Comparison of ENCODE assay signal across 25 mouse cellular contexts in the genomic region with DNA sequence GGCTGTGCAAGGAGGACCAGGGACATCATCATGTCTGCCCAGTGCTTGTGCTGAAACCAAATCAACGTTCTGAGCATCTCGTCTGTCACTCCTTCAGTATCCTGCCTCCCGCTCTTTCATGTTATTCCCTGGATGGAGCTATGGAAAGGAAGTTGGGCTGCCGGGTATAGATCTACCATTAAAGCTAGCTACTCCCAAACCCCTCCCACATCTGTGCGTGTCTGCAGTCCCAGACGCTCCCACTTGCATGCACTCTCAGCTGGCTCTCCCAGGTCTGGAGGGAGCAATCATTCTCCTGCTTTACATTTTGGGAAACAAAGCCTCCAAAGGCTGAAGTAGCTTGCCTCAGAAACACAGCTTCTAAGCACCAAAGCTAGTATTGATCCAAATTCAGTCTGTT.
DNase-seq lines count a peak whose midpoint lies in the region; ATAC-seq and TF ChIP-seq lines count a peak whose summit lies in the region.
"Had no signal": no experiment of that assay in that cellular context is flagged by ENCODE, and none has a peak within 500 bp of the region (broad histone marks: within the 10 kb centered on the region; RNA-seq: fewer than 3 reads in every experiment).

No protein-coding gene starts in this region.

- H3K27ac ChIP-seq in embryonic facial prominence, embryonic 14.5 days (replicated peaks; ENCODE audit: low read depth, low read length), result no peak overlapping the region
- H3K27ac ChIP-seq in embryonic facial prominence, embryonic 10.5 days (replicated peaks), result no peak overlapping the region
- 0 out of 2 replicates have a peak overlapping the region, but pooled peaks have one; percentile 64 for H3K27ac ChIP-seq in heart, embryonic 13.5 days (replicated peaks)
- no peak overlapping the region for H3K27ac ChIP-seq in lung, embryonic 14.5 days (ENCODE audit: low read depth)
- H3K27ac ChIP-seq: embryonic facial prominence, embryonic 12.5 days; forebrain, embryonic 10.5 days; gastrocnemius, adult 2 months; heart, adult 2 months; hindbrain, embryonic 12.5 days; lung, embryonic 15.5 days; midbrain, embryonic 12.5 days had no signal

- no peaks in the 10 kb centered on the region for H3K36me3 ChIP-seq in embryonic facial prominence, embryonic 14.5 days (ENCODE audit: control insufficient read depth, insufficient read depth, low read length)
- H3K36me3 ChIP-seq in embryonic facial prominence, embryonic 10.5 days (replicated peaks), result no peaks in the 10 kb centered on the region
- no peaks in the 10 kb centered on the region for H3K36me3 ChIP-seq in heart, embryonic 13.5 days
- no peaks in the 10 kb centered on the region for H3K36me3 ChIP-seq in lung, embryonic 14.5 days (ENCODE audit: insufficient read depth)
- H3K36me3 ChIP-seq: embryonic facial prominence, embryonic 12.5 days; forebrain, embryonic 10.5 days; hindbrain, embryonic 12.5 days; lung, embryonic 15.5 days; midbrain, embryonic 12.5 days had no signal

- H3K4me3 ChIP-seq in embryonic facial prominence, embryonic 14.5 days (ENCODE audit: low read depth, low read length), result no peak overlapping the region
- H3K4me3 ChIP-seq in embryonic facial prominence, embryonic 10.5 days, result no peak overlapping the region
- no peak overlapping the region for H3K4me3 ChIP-seq in heart, embryonic 13.5 days
- no peak overlapping the region for H3K4me3 ChIP-seq in lung, embryonic 14.5 days (ENCODE audit: low read depth, low read length)
- no peak overlapping the region for H3K4me3 ChIP-seq in lung, adult 2 months (replicated peaks; ENCODE audit: extremely low read depth, low read depth, low read length)
- H3K4me3 ChIP-seq: embryonic facial prominence, embryonic 12.5 days; forebrain, embryonic 10.5 days; gastrocnemius, adult 2 months; heart, adult 2 months; hindbrain, embryonic 12.5 days; lung, embryonic 15.5 days; midbrain, embryonic 12.5 days; myocyte had no signal

- TF ChIP-seq CTCF in lung, embryonic 14.5 days (IDR thresholded peaks at IDR 0.05; ENCODE audit: low read depth), result no peak
- no peak for TF ChIP-seq CTCF in lung, adult 2 months (IDR thresholded peaks at IDR 0.05; ENCODE audit: insufficient read depth, low read length)

- peaks cover 13% of the 10 kb centered on the region for H3K9me3 ChIP-seq in embryonic facial prominence, embryonic 14.5 days (ENCODE audit: control insufficient read depth, low read length)
- H3K9me3 ChIP-seq in embryonic facial prominence, embryonic 10.5 days, result peaks cover 16% of the 10 kb centered on the region
- H3K9me3 ChIP-seq in heart, embryonic 13.5 days, result peaks cover 11% of the 10 kb centered on the region; the same call in 1 of the 2 replicates
- H3K9me3 ChIP-seq in lung, embryonic 14.5 days (ENCODE audit: low read depth, low read length), result peaks cover 11% of the 10 kb centered on the region; the same call in 1 of the 2 replicates
- H3K9me3 ChIP-seq: embryonic facial prominence, embryonic 12.5 days had no signal

- H3K4me1 ChIP-seq in embryonic facial prominence, embryonic 14.5 days (ENCODE audit: control insufficient read depth, insufficient read depth, low read length), result no peaks in the 10 kb centered on the region; the same call in 1 of the 2 replicates
- peaks cover 19% of the 10 kb centered on the region for H3K4me1 ChIP-seq in embryonic facial prominence, embryonic 10.5 days
- peaks cover 39% of the 10 kb centered on the region for H3K4me1 ChIP-seq in heart, embryonic 13.5 days
- H3K4me1 ChIP-seq in lung, embryonic 14.5 days (ENCODE audit: insufficient read depth), result peaks cover 15% of the 10 kb centered on the region
- H3K4me1 ChIP-seq in lung, adult 2 months (ENCODE audit: control insufficient read depth, insufficient read depth, low read length), result no peaks in the 10 kb centered on the region
- H3K4me1 ChIP-seq: forebrain, embryonic 10.5 days; hindbrain, embryonic 12.5 days; midbrain, embryonic 12.5 days had no signal

- DNase-seq in embryonic facial prominence, embryonic 14.5 days (ENCODE audit: low spot score), result no peak
- DNase-seq in embryonic facial prominence, embryonic 10.5 days (ENCODE audit: low spot score), result no peak
- DNase-seq in heart, adult 18-20 months, result no peak
- DNase-seq in lung, embryonic 14.5 days, result peak; percentile 10
- DNase-seq in lung, adult 2 months, result no peak
- no peak for DNase-seq in right cerebral cortex, adult 18-20 months
- DNase-seq: adrenal gland, adult 8-10 months; cerebellum, adult 8-10 months; cerebellum, postnatal 25 days; gastrocnemius, adult 2 months; gastrocnemius, postnatal 36 days; kidney, adult 11 months; kidney, postnatal 14 days; layer of hippocampus, adult 9-11 months; spleen, adult 18-20 months; thymus, postnatal 14 days had no signal

- no peak overlapping the region for H3K4me2 ChIP-seq in embryonic facial prominence, embryonic 14.5 days (ENCODE audit: low read depth, low read length)
- no peak overlapping the region for H3K4me2 ChIP-seq in heart, embryonic 13.5 days
- no peak overlapping the region for H3K4me2 ChIP-seq in lung, embryonic 14.5 days
- H3K4me2 ChIP-seq: embryonic facial prominence, embryonic 12.5 days; hindbrain, embryonic 12.5 days; lung, embryonic 15.5 days; midbrain, embryonic 12.5 days had no signal

- WGBS in embryonic facial prominence, embryonic 14.5 days, result 52% methylated on average over 6 of the region's 6 CpGs
- WGBS in embryonic facial prominence, embryonic 10.5 days, result 68% methylated on average over 6 of the region's 6 CpGs
- WGBS in heart, embryonic 13.5 days, result 43% methylated on average over 6 of the region's 6 CpGs
- 38% methylated on average over 6 of the region's 6 CpGs for WGBS in lung, embryonic 14.5 days
- 60% methylated on average over 6 of the region's 6 CpGs for WGBS in lung, adult 2 months

- no peak for TF ChIP-seq POLR2A in lung, adult 2 months (IDR thresholded peaks at IDR 0.05; ENCODE audit: borderline replicate concordance, extremely low read depth, low read depth, low read length)

- no peaks in the 10 kb centered on the region for H3K27me3 ChIP-seq in embryonic facial prominence, embryonic 14.5 days (replicated peaks; ENCODE audit: control insufficient read depth, insufficient read depth, low read length)
- H3K27me3 ChIP-seq in embryonic facial prominence, embryonic 10.5 days (replicated peaks; ENCODE audit: low read depth, poor library complexity, severe bottlenecking), result 0 out of 2 replicates have a peak, but pooled peaks cover 5% of the 10 kb centered on the region
- 0 out of 2 replicates have a peak, but pooled peaks cover 5% of the 10 kb centered on the region for H3K27me3 ChIP-seq in heart, embryonic 13.5 days (replicated peaks)
- no peaks in the 10 kb centered on the region for H3K27me3 ChIP-seq in lung, embryonic 14.5 days (ENCODE audit: insufficient read depth, low read length)
- H3K27me3 ChIP-seq: CH12.LX; embryonic facial prominence, embryonic 12.5 days; hindbrain, embryonic 12.5 days; lung, embryonic 15.5 days; midbrain, embryonic 12.5 days had no signal

- ATAC-seq in embryonic facial prominence, embryonic 14.5 days (ENCODE audit: low read depth), result peak; percentile 30; the same call in 1 of the 2 replicates
- ATAC-seq in heart, embryonic 13.5 days (ENCODE audit: extremely low read depth, insufficient number of reproducible peaks, low FRiP score, low TSS enrichment), result no peak
- no peak for ATAC-seq in lung, embryonic 14.5 days (ENCODE audit: insufficient read depth)

- no peak overlapping the region for H3K9ac ChIP-seq in embryonic facial prominence, embryonic 14.5 days (ENCODE audit: low read depth, low read length)
- H3K9ac ChIP-seq in heart, embryonic 13.5 days, result no peak overlapping the region
- H3K9ac ChIP-seq in lung, embryonic 14.5 days, result no peak overlapping the region
- H3K9ac ChIP-seq: embryonic facial prominence, embryonic 12.5 days; hindbrain, embryonic 12.5 days; lung, embryonic 15.5 days; midbrain, embryonic 12.5 days had no signal
